Mouse (Mus musculus) forebrain, embryonic 11.5 days (tissue): ENCODE data around the gene Gbp8. TPM values are rescaled to one million over a fixed set of nuclear protein-coding genes. Genes with fewer than 3 reads are reported as not detected.
"Not testable (repeated sequence)": the region's sequence is repeated elsewhere in the genome, so short reads cannot be mapped to it uniquely, and the experiment has no call there.

ENCODE experiments used
- ATAC-seq: fragments of 200-750 bp; cut with Nextera tagmentation; replicated peaks from 2 replicates; pipeline ENCODE4 v1.8.0; 2017; ENCODE audit warnings: moderate TSS enrichment; ENCODE audit not compliant: low FRiP score
- DNase-seq: peaks from one replicate; pipeline ENCODE4 v3.0.0-alpha.2; 2017; ENCODE audit warnings: low spot score
- H3K27ac ChIP-seq: fragments of 300-500 bp; sonication (generic); 2 replicates; pipeline ENCODE4 v1.5.1; 2014; ENCODE audit warnings: low read depth, low read length
- H3K27me3 ChIP-seq: fragments of 300-500 bp; sonication (generic); 2 replicates; pipeline ENCODE4 v1.6.1; 2014; ENCODE audit warnings: mild to moderate bottlenecking, low read length, mixed read lengths; ENCODE audit not compliant: control insufficient read depth, insufficient read depth
- H3K36me3 ChIP-seq: fragments of 300-500 bp; sonication (generic); 2 replicates; pipeline ENCODE4 v1.6.1; 2014; ENCODE audit warnings: mild to moderate bottlenecking, low read length, moderate library complexity, mixed read lengths; ENCODE audit not compliant: control insufficient read depth, insufficient read depth
- H3K4me1 ChIP-seq: fragments of 300-500 bp; sonication (generic); replicated peaks from 2 replicates; pipeline ENCODE4 v1.6.1; 2014; ENCODE audit warnings: low read length, mixed read lengths; ENCODE audit not compliant: control insufficient read depth, insufficient read depth
- H3K4me2 ChIP-seq: fragments of 300-500 bp; sonication (generic); 2 replicates; pipeline ENCODE4 v1.6.1; 2014; ENCODE audit warnings: low read depth, mild to moderate bottlenecking, low read length, moderate library complexity, mixed read lengths; ENCODE audit not compliant: severe bottlenecking
- H3K4me3 ChIP-seq: fragments of 300-500 bp; sonication (generic); 2 replicates; pipeline ENCODE4 v1.5.1; 2014; ENCODE audit warnings: low read depth, low read length
- H3K9ac ChIP-seq: fragments of 300-500 bp; sonication (generic); 2 replicates; pipeline ENCODE4 v1.6.1; 2014; ENCODE audit warnings: low read length
- H3K9me3 ChIP-seq: fragments of 300-500 bp; sonication (generic); 2 replicates; pipeline ENCODE4 v1.6.1; 2016; ENCODE audit warnings: low read length, mixed read lengths; ENCODE audit not compliant: control insufficient read depth
- WGBS: fragments of 180-500 bp; shearing (Covaris S2); extraction: QIAGEN DNeasy Blood & Tissue Kit; methylation state at CpG from one replicate; pipeline ENCODE4 v1.1.7; 2014; 5-methylcytosine and 5-hydroxymethylcytosine counted together
- polyA plus RNA-seq: library from polyadenylated mRNA; unstranded; fragments of >200 nt; fragmentation: Nextera tagmentation; extraction: Ambion mirVana; gene quantifications from 2 replicates; pipeline ENCODE4 v1.2.1, GENCODE M21; 2014

The Gbp8 gene
- 0.23 TPM in 1 of 2 replicates, not detected in the other for polyA plus RNA-seq

DNA sequence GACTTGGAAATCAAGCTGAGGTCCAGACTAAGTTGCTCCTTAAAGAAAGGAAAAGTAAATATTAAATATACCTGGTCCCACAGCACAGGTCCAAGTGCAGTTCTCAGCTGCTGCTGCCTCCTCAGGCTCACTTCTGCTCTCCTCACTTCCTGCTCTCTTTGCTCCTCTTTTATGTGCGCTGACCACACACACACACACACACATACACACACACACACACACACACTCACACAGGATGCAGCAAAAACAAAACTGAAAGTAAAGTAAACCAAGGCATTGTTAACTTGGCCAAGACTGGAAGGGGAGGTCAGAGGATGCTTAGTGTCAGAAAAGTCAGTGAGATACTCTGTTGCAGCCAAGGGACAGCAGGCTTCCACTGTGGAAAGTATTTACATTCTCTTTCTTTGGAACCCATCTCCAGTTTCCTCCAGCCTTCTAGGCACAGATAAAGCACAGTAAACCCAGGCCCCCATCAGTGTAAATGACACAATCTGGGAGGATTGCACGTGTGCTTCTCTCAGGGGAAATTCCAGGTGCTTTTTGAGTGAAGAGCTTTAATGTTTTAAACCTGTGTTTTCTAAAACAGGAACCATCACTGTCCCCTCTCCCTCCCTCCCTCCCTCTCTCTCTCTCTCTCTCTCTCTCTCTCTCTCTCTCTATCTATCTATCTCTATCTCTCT is at the start of gene Gbp8, which contains the start of the genes Gbp9 and Gbp4:
Gbp8 (minus strand) TSS at position 132 of the 680 bp plus-strand sequence.
Gbp9 (minus strand) TSS at position 131 of the 680 bp plus-strand sequence.
Gbp4 (minus strand) TSS at position 178 of the 680 bp plus-strand sequence.
- not testable (repeated sequence) for H3K4me3 ChIP-seq, H3K27ac ChIP-seq, DNase-seq, H3K9ac ChIP-seq, H3K4me2 ChIP-seq, ATAC-seq, H3K9me3 ChIP-seq, H3K36me3 ChIP-seq, H3K4me1 ChIP-seq, H3K27me3 ChIP-seq
- 31% methylated on average over 2 of the region's 2 CpGs for WGBS

DNA sequence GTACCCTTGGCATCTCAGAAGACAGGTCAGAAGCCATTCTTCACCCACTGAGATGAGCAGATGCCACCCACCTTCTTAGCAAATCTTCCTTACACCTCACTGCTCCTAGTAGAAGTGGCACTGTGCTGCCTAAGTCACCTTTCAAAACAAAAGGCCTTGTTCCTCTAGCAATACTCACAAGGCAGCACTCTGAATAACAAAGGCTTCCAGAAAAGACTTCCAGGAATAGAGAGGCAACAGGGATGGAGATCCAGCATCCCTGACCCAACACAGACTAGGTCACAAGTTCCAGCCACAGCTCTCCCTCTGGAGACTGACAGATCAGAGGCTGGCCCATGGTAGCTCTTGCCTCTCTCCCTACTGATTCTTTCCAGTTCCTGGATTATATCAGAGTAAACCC is 42.1 kb upstream of the Gbp8 start:
- no peaks in the 10 kb centered on the region for H3K4me1 ChIP-seq
- no peak overlapping the region for H3K27ac ChIP-seq
- no peak overlapping the region for H3K9ac ChIP-seq
- ATAC-seq (no peak), DNase-seq (no peak)
- no peaks in the 10 kb centered on the region for H3K27me3 ChIP-seq
- no peaks in the 10 kb centered on the region for H3K9me3 ChIP-seq
- no peak overlapping the region for H3K4me3 ChIP-seq
- no peak overlapping the region for H3K4me2 ChIP-seq
- H3K36me3 ChIP-seq, result no peaks in the 10 kb centered on the region

- WGBS, result 87% methylated on average over 5 of the region's 5 CpGs
- Histone ChIP-seq H3K9me3 (no peaks in the 10 kb centered on the region), H3K27ac (no peak overlapping the region), H3K4me2 (no peak overlapping the region), H3K4me3 (no peak overlapping the region), H3K36me3 (no peaks in the 10 kb centered on the region), H3K9ac (no peak overlapping the region), H3K27me3 (no peaks in the 10 kb centered on the region), H3K4me1 (no peaks in the 10 kb centered on the region)
- DNase-seq (no peak), ATAC-seq (no peak)
Measured at GRCm38 (mm10) chr5:105156582-105156981, 17.2 kb upstream of the Gbp8 start.

DNA sequence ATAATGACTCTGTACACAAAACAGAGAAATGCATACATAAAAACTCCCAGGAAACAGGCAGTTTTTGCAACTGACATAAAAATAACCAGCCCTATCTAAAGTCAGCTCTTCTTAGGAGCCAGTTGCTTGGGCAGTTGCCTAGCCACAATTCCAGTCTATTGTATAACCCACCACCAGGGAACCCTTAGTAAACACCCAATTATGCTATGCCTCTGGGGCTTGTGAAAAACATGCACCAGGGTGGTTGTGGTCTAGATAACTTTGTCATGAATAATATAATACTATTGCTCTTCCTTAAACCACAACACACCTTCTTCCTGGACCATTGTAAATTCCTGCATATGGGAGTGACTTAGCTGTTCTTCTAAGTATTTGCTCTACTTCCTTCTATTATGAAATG is 14.7 kb upstream of the Gbp8 start:
- ATAC-seq (no peak), DNase-seq (no peak)

GRCm38 (mm10) chr5:105148062-105148461 is 8.7 kb upstream of the Gbp8 start:
- 76% methylated on average over 2 of the region's 2 CpGs for WGBS
- ATAC-seq, DNase-seq, H3K27ac ChIP-seq, H3K4me2 ChIP-seq, H3K9me3 ChIP-seq, H3K36me3 ChIP-seq, H3K4me1 ChIP-seq, H3K9ac ChIP-seq, H3K4me3 ChIP-seq, H3K27me3 ChIP-seq: not testable (repeated sequence)

More for the DNA sequence above, 14.7 kb upstream of the Gbp8 start:
- Histone ChIP-seq H3K9ac (no peak overlapping the region), H3K27ac (no peak overlapping the region), H3K4me1 (no peaks in the 10 kb centered on the region), H3K36me3 (no peaks in the 10 kb centered on the region), H3K27me3 (no peaks in the 10 kb centered on the region), H3K9me3 (no peaks in the 10 kb centered on the region), H3K4me2 (no peak overlapping the region), H3K4me3 (no peak overlapping the region)

DNA sequence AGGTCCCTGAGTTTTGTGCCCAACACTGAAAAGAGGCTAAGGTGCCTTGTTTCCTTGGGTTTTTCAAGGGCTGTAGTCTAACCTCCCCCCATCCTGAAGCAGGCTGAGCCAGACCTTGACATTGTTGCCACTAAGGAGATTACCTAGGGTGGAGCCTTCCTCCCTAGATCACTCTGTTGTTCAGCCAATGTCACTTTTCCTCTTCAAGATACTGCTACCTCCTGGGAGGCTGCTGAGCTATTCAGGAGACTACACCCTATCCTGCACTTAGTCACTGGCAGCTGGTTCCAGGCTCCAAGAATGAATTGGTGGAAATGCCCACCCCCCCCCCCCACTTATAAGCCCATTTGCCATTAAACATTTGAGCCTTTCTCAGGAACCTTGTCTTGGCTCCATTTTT is 7.1 kb upstream of the Gbp8 start:
- ATAC-seq, result no peak
- H3K4me3 ChIP-seq, result no peak overlapping the region
- no peaks in the 10 kb centered on the region for H3K4me1 ChIP-seq
- no peaks in the 10 kb centered on the region for H3K27me3 ChIP-seq
- no peak for DNase-seq
- no peak overlapping the region for H3K27ac ChIP-seq
- H3K36me3 ChIP-seq, result no peaks in the 10 kb centered on the region
- H3K9ac ChIP-seq, result no peak overlapping the region
- no peak overlapping the region for H3K4me2 ChIP-seq
- no peaks in the 10 kb centered on the region for H3K9me3 ChIP-seq

DNA sequence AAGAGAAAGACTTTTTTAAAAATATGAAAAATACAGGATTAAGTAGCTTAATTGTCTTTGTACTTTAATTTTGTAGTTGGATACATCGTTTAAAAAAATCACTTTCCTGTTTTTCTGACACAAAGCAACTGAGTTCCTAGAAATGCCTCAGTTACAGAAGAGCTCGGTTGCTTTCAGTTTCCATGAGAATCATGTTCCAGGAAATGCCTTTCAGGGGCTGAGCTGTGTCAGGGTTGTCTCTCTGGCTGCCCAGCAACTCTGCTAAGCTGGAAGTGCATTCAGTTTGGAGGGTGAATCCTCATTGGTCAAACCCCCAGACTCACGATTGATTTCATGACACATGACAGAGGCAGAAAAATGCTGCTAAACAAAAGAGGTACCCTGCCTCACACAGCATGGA is 6.4 kb upstream of the Gbp8 start:
- not testable (repeated sequence) for H3K27me3 ChIP-seq, H3K9me3 ChIP-seq, H3K4me2 ChIP-seq, H3K36me3 ChIP-seq, H3K9ac ChIP-seq, H3K27ac ChIP-seq, H3K4me1 ChIP-seq, H3K4me3 ChIP-seq, ATAC-seq, DNase-seq
- 63% methylated on average over 3 of the region's 3 CpGs for WGBS

DNA sequence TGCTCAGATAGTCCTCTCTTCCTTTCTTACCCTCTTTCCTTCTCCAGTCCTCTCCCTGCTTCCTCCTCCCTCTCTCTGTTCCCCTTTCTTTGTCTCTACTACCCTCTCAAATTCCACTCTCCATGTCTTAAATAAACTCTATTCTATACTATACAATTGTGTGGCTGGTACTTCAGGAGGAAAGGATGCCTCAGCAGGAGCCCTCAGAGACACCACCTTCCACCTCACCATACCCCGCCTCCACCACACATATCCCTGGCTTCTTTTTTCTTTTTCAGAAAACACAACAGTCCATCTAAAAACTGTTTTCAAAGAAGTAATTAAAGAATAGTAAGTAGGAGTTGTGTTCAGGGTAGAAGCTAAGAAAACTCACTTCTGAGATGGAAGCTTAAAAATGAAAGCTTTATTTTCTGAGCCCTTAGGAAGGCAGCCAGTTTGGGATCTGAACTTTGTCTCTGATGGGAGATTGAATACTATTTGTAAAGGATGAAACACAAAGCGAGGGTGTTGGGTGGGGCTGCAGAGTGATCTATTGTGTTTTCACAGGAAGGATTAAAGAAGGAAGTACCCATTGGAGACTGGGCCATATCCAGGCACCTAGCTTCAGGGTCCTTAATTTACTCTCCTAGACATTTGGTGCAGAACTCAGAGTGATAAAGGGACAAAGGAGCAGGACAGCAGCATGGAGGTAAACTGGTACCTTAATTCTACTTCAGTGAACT is 910 bp upstream of the Gbp8 start:
- not testable (repeated sequence) for H3K4me1 ChIP-seq, H3K36me3 ChIP-seq, H3K9me3 ChIP-seq, H3K9ac ChIP-seq, H3K4me2 ChIP-seq, DNase-seq, H3K27ac ChIP-seq, H3K27me3 ChIP-seq, H3K4me3 ChIP-seq, ATAC-seq
- 31% methylated on average over 2 of the region's 2 CpGs for WGBS

- Histone ChIP-seq H3K9ac (no peak overlapping the region), H3K4me2 (no peak overlapping the region), H3K36me3 (no peaks in the 10 kb centered on the region), H3K4me3 (no peak overlapping the region), H3K4me1 (no peaks in the 10 kb centered on the region), H3K27ac (no peak overlapping the region), H3K27me3 (no peaks in the 10 kb centered on the region), H3K9me3 (no peaks in the 10 kb centered on the region)
- DNase-seq (no peak), ATAC-seq (no peak)
- 77% methylated on average over 1 of the region's 1 CpGs for WGBS
Measured at GRCm38 (mm10) chr5:105138906-105139305, 434 bp downstream of the Gbp8 start.
